Mouse (Mus musculus) small intestine, adult 2 months (tissue): ENCODE results near the gene Cenps.

ENCODE experiments used
- CTCF ChIP-seq: fragments of 200-500 bp; IDR thresholded peaks from 2 replicates; pipeline ENCODE4 v1.5.1; 2012; ENCODE audit warnings: low read depth, mild to moderate bottlenecking, control low read depth, inconsistent platforms, low read length, moderate library complexity, mixed read lengths; ENCODE audit not compliant: insufficient replicate concordance, insufficient read length; ENCODE audit errors: extremely low read depth
- POLR2A ChIP-seq: fragments of 200-500 bp; IDR thresholded peaks from 2 replicates; pipeline ENCODE4 v1.6.1; 2012; ENCODE audit warnings: low read depth, mild to moderate bottlenecking, control low read depth, inconsistent platforms, low read length, moderate library complexity

GRCm38 (mm10) chr4:149081528-149081927 is 55.9 kb downstream of the Cenps start:
- TF ChIP-seq POLR2A (no peak), CTCF (no peak)
